Mouse (Mus musculus): ENCODE results near the gene Crhr2.

Gene Crhr2

DNA sequence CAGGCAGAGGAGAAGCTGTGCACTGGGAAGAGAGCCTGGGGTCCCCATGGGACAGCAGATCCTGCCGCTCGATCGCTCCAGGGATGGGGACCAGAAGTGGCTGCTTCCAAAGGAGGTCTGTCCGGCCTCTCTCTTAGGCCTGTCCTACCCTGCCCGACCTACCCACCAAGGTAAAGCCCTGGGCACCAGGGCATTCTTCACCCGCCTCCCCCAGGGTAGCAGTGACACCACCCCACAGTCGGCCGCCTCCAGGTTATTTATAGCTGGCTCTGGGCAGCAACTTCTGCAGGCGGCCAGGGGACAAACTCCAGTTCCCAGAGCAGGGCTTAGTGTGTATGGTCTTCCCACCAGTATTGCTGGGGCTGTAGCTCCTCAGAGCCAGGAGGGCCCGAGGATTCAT lies at the start of gene Crhr2:
TSS of gene Crhr2 (minus strand) at position 223 of the 400 bp plus-strand sequence.
- no peak for DNase-seq (ENCODE audit: low read depth in 1 of 2, low spot score in 2 of 2)

GRCm38 (mm10) chr6:55179560-55179959 lies 46.7 kb upstream of the Crhr2 start:
- no peak for DNase-seq (ENCODE audit: low read depth in 1 of 2, low spot score in 2 of 2)

DNA sequence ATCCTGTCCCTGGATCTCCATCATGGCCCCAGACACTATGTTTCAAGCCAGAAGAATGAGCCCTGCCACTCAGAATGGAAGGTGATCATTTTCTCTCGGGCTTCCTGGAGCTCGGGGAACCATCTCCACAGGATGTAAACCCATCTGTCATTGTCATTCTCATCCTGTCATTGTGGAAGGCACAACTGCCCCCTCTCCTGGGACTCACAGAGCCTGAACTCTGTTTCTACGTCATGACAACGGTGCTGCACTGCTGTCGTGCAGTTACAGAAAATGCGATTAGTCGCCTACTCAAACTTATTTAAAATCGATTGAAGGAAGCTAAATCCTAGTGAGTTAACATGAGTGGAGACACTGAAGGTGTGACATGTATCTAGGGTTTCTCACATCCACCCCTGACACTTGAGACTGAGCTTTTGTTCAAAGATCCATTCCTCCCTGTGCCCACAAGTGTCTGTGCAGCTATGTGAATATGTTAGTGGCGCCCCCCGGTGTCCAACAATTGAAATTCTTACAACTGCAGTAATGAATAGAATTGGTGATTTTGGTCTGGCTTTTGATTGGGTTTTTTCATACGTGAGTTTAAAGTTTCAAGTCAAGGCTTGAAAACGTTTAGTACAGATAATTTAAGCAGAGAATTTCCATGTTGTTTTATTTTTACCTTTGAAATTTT lies 44.4 kb upstream of the Crhr2 start:
- no peak for DNase-seq (ENCODE audit: low read depth in 1 of 2, low spot score in 2 of 2)

- DNase-seq (ENCODE audit: low read depth in 1 of 2, low spot score in 2 of 2): no peak
These were observed 43.1 kb upstream of the Crhr2 start for GRCm38 (mm10) chr6:55175892-55176291.

DNA sequence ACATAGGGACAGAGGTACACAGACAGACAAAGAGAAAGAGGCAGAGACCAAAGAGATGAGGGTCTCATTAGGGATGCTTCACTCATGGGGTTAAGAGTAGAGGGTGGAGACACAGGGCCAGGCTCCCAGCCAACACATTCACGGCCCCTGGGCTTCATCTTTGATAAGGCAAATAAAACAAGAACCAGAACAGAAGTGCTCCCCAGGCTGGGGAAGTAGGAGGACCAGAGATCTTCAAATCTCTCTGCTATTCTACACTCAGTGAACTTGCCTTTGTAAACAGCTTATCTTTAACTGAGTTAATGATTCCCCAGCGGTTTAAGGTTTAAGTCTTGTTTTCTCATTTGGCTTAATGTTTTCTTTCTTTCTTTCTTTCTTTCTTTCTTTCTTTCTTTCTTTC lies 42.6 kb upstream of the Crhr2 start:
- no peak for DNase-seq (ENCODE audit: low read depth in 1 of 2, low spot score in 2 of 2)

GRCm38 (mm10) chr6:55174741-55175181 lies 41.9 kb upstream of the Crhr2 start, which contains the start of gene Inmt:
Gene Inmt, minus strand, starts transcription at chr6:55175043.
- no peak for DNase-seq (ENCODE audit: low read depth in 1 of 2, low spot score in 2 of 2)

DNA sequence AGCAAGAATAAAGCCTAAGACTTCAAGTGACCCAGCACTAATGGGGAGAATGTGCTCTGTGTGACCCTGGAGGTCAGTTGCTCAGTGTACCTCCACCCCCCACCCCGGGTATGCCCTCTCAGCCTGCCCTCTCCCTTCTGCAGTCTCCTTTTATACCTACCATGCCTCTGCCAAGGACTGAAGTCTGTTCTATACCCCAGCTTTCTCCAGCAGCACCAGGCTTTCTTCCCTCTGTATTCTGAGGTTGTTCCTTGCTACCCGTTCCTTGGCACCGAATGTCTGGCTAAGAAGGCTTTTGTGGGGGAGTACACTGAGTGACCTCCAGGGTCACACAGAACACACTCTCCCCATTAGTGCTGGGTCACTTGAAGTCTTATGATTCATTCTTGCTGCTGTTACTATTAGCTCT lies 41.1 kb upstream of the Crhr2 start:
- no peak for DNase-seq (ENCODE audit: low read depth in 1 of 2, low spot score in 2 of 2)

DNA sequence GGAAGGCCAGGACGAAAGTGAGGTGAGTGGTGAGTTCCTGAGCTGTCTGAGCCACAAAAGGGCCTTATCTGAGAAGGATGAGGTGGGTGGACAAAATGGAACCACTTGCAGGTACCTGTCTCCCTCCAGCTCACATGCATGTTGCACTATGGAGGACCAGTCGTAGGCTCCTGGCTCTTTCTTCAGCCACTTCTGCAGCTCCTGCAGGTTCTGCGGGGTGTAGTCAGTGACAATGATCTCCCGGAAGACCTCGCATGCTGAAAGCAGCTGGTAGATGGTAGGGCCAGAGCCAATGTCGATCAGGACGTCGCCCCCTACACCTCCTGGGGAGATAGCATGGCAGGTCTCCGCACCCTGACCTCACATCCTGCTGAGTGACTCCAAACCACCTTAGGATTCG lies 40.4 kb upstream of the Crhr2 start:
- no peak for DNase-seq (ENCODE audit: low read depth in 1 of 2, low spot score in 2 of 2)

DNA sequence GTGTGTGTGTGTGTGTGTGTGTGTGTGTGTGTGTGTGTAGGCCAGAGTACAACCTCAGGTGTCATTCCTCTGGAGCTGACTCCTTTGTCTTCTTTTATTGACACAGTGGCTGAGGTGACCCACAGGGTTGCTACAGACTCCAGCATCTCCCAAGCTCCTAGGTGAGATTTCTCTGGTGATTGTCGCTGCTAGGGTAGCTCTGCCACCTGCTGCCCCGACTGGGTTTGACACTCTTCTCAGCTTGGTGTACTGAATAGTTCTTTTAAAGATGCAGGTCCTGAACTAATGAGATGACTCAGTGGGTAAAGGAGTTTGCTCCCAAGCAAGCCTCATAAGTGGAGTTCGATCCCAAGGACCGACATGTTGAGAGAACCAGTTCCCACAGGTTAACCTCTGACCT lies 38.8 kb upstream of the Crhr2 start:
- no peak for DNase-seq (ENCODE audit: low read depth in 1 of 2, low spot score in 2 of 2)

DNA sequence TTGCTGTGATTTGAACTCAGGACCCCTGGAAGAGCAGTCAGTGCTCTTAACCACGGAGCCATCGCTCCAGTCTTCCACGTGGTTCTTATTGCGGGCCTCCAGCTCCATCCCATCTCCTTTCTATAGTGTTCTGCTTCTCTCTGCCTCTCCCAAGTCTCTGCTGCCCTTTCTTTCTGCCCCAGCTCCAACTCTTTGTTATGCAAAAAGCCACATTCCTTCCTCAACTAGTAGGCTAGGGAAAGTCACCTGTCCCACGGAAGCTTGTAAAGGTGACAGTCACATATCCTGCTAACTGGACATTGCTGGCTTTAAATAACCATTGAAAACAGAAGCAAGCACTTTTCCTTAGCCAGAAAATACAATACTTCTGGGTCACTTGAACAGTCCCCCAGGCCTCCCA lies 37.0 kb upstream of the Crhr2 start:
- DNase-seq (ENCODE audit: low read depth in 1 of 2, low spot score in 2 of 2): no peak

DNA sequence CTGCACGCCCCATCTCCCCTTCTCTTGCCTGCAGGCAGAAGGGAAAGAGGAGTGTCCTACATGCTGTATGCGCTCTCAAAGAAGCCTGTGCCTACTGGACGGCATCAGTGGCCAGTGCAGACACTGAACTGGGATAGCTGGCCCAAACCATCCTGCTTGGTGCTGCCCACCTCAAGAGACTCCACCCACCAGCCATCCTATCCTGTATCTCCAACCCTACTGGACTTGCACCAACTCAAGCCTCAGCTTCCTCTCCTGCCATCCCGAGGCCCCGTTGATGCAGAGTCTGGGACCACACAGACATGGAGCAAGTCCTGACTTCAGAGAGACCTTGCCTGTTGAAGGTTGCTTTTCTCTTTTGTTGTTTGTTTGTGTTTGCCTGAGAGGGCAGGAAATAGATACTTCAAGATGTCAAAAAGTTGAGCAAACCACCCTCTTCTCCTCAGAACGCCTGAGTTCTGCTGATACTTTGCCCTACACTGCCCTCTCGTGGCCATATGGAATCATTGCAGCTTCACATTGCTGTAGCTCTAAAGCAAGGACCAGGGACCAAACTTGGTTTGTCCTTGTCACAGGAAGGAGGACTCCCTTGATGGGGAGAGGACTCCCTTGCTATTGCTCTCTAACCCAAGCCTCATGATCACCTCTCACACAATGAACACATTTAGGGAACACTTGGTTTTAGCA lies 34.1 kb upstream of the Crhr2 start:
- DNase-seq (ENCODE audit: low read depth in 1 of 2, low spot score in 2 of 2): peak; percentile 19 to 51

GRCm38 (mm10) chr6:55163046-55163584 lies 30.3 kb upstream of the Crhr2 start:
- no peak for DNase-seq (ENCODE audit: low read depth in 1 of 2, low spot score in 2 of 2)

- DNase-seq (ENCODE audit: low read depth in 1 of 2, low spot score in 2 of 2): no peak
These were observed 28.5 kb upstream of the Crhr2 start for GRCm38 (mm10) chr6:55161311-55161761.

DNA sequence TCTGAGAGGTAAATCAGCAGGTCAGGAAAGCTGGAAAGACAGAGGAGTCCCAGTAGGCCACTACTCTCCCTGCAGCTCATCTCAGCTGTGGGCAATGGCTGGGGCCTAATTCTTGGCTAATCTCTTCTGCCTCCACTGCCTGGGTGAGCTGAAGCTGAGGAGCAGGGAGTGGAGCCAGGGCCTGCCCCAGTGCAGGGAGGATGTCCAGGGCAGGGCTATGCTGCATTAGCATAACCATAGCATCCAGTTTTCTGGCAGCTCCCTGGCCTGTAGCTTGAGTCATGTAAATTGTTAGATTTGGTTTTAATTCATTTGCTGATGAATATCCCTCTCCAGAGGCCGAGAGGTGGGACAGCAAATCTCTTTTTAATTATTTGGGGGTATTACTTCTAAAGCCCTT lies 26.4 kb upstream of the Crhr2 start:
- no peak for DNase-seq (ENCODE audit: low read depth in 1 of 2, low spot score in 2 of 2)

DNA sequence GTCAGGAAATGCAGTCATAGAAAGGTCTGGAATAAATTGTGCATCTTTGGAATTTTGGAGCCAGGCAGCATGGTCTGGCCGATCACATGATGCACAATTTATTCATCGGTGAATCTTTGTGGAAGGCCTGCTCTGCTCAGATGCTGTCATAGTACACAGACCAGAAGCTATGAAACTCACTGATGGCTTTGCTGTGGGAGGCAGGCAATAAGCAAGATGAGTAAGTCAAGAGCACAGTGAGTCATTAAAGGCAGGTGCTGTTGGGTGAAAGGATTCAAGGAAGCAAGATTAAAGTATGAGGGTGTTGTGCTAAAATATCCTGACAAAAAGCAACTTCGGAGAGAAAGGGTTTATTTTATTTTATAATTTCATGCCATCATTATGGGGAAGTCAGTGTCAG lies 19.4 kb upstream of the Crhr2 start:
- no peak for DNase-seq (ENCODE audit: low read depth in 1 of 2, low spot score in 2 of 2)

- DNase-seq (ENCODE audit: low read depth in 1 of 2, low spot score in 2 of 2): no peak
These were observed 13.3 kb upstream of the Crhr2 start for GRCm38 (mm10) chr6:55146138-55146537.

GRCm38 (mm10) chr6:55145285-55145684 lies 12.5 kb upstream of the Crhr2 start:
- no peak for DNase-seq (ENCODE audit: low read depth in 1 of 2, low spot score in 2 of 2)

DNA sequence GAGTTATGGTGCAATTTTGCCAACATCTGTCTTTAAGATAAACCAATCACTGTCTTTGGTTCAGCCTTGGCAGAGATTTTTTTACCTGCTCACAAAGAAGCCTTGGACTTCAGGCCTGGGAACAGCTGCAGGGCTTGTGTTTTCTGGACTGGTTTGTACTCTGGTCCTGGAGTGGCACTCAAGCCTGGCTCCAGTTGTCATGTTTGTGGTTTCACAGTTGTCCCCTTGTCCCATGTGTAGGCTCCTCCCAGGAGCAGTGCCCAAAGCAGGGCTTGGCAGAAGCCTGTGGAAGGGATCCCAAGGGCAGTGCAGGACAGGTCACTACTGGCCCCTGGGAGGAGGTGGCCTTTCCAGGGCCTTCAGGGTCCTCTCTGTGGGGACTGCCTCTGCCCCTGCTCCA lies 5.5 kb upstream of the Crhr2 start:
- no peak for DNase-seq (ENCODE audit: low read depth in 1 of 2, low spot score in 2 of 2)

GRCm38 (mm10) chr6:55133425-55133824 lies 609 bp upstream of the Crhr2 start:
- DNase-seq (ENCODE audit: low read depth in 1 of 2, low spot score in 2 of 2): no peak

DNA sequence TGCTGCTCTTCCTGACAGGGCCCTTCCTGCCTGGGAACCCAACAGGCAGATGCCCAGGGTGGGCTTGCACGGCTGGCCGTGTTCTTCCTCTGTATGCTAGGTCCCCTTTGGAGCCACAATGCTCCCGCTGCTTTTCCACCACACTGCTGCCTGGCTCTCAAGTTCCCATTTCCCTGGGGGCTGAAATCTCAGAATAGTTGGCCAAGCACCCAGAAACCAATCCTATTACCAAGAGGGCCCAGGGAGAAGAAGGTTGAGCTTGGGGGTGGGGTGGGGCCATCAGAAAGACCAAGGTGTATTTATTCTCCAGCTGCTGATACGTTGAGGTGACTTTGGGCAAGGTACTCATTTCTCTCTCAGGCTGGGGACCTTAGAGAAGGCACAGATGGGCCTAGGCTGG lies 1.5 kb downstream of the Crhr2 start:
- DNase-seq (ENCODE audit: low read depth in 1 of 2, low spot score in 2 of 2): no peak

DNA sequence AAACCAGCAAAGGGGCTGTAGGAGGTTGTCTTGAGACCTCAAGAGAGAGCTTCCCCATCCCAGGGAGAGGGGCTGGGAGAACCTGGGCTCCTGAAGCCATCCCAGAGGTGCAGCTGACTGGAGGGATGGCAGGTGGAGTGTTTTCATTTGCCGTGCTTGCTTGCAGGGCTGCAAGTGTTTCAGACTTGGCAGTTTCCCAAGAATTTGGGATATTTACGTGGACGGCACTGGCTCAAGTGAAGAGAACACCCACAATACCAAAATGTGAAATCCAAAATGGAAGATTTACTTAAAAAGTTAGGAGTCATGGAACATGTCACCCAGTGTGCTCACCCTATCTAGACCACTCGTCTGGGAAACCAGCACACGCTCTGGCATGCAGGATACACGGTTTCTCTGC lies 2.2 kb downstream of the Crhr2 start:
- DNase-seq (ENCODE audit: low read depth in 1 of 2, low spot score in 2 of 2): no peak

DNA sequence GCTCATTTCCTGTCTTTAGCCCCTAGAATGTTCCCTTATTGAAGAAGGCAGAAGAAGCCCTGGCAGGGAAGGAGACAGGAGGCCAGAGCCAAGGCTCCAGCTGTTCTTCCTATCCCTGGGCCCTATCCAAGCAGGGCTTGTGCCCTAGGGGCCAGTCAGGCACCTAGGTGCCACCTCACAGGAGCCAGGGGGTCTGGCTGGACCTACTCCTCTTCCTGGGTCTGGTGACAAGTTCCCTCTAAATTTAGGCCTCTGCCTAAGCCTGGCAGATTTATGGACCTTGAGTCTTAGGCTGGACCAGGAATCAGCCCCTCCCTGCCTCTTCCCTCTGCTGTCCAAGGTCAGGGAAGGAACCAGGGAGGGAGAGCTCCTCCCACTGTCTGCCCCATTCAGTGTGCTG lies 4.4 kb downstream of the Crhr2 start:
- DNase-seq (ENCODE audit: low read depth in 1 of 2, low spot score in 2 of 2): no peak

All from monocyte, adult 2 months (primary cell).